Mouse (Mus musculus): ENCODE results near the gene Rps6ka2. TPM values are rescaled to one million over a fixed set of nuclear protein-coding genes. Genes with fewer than 3 reads are reported as not detected.

Gene Rps6ka2
- polyA plus RNA-seq, 2 experiments = 12.1 to 13.8 TPM

DNA sequence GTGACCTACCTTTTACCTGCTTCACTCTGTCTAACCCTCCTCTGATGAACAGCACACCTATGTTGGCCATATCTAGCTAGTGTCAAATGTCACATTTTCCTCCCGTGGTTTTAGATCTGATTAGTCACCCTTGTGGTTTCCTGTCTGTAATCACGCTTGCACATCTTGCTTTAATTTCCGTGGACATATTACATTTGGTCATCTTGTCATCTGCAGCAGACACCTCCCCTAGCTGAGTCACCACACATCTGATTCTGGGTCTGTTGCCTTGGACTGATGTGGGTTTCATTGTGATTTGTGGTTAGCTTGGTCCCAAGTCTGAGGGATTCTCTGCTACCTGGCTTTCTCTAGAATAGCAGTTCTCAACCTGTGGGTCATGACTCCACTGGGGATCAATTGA is 6.0 kb upstream of the Rps6ka2 start:
- no peak overlapping the region for H3K9ac ChIP-seq (ENCODE audit: low read depth, low read length, severe bottlenecking)
- H3K9me3 ChIP-seq (ENCODE audit: control insufficient read depth, low read length) = no peaks in the 10 kb centered on the region
- no peak overlapping the region for H3K4me2 ChIP-seq (replicated peaks; ENCODE audit: low read depth, low read length, severe bottlenecking)
- no peak overlapping the region for H3K27ac ChIP-seq (replicated peaks; ENCODE audit: low read depth, low read length)
- no peaks in the 10 kb centered on the region for H3K36me3 ChIP-seq (ENCODE audit: control insufficient read depth, insufficient read depth, low read length)
- WGBS = 49% methylated on average over 3 of the region's 3 CpGs
- H3K27me3 ChIP-seq (ENCODE audit: control insufficient read depth, insufficient read depth, low read length) = no peaks in the 10 kb centered on the region
- no peak for TF ChIP-seq POLR2A (IDR thresholded peaks at IDR 0.05; ENCODE audit: borderline replicate concordance, extremely low read depth, insufficient read depth, insufficient read length)
- 0 out of 2 replicates have a peak, but pooled peaks cover 3% of the 10 kb centered on the region for H3K4me1 ChIP-seq (ENCODE audit: control insufficient read depth, insufficient read depth, low read length)
- ATAC-seq (ENCODE audit: low FRiP score, low read depth) (no peak), DNase-seq (ENCODE audit: low spot score) (no peak)
- no peak overlapping the region for H3K4me3 ChIP-seq (replicated peaks; ENCODE audit: low read length)

- Histone ChIP-seq H3K36me3 (ENCODE audit: control insufficient read depth, insufficient read depth, low read length) (no peaks in the 10 kb centered on the region), H3K4me3 (replicated peaks; ENCODE audit: low read length) (no peak overlapping the region), H3K27me3 (ENCODE audit: control insufficient read depth, insufficient read depth, low read length) (no peaks in the 10 kb centered on the region), H3K4me1 (ENCODE audit: control insufficient read depth, insufficient read depth, low read length) (peaks cover 6% of the 10 kb centered on the region; the same call in 1 of the 2 replicates), H3K27ac (replicated peaks; ENCODE audit: low read depth, low read length) (no peak overlapping the region), H3K9me3 (ENCODE audit: control insufficient read depth, low read length) (no peaks in the 10 kb centered on the region), H3K4me2 (replicated peaks; ENCODE audit: low read depth, low read length, severe bottlenecking) (no peak overlapping the region), H3K9ac (ENCODE audit: low read depth, low read length, severe bottlenecking) (no peak overlapping the region)
- no peak for DNase-seq (ENCODE audit: low spot score)
- WGBS = 94% methylated on average over 7 of the region's 7 CpGs
- TF ChIP-seq POLR2A (IDR thresholded peaks at IDR 0.05; ENCODE audit: borderline replicate concordance, extremely low read depth, insufficient read depth, insufficient read length) = no peak
- no peak for ATAC-seq (ENCODE audit: low FRiP score, low read depth)
These were observed 4.4 kb upstream of the Rps6ka2 start for GRCm38 (mm10) chr17:7165524-7165923.

DNA sequence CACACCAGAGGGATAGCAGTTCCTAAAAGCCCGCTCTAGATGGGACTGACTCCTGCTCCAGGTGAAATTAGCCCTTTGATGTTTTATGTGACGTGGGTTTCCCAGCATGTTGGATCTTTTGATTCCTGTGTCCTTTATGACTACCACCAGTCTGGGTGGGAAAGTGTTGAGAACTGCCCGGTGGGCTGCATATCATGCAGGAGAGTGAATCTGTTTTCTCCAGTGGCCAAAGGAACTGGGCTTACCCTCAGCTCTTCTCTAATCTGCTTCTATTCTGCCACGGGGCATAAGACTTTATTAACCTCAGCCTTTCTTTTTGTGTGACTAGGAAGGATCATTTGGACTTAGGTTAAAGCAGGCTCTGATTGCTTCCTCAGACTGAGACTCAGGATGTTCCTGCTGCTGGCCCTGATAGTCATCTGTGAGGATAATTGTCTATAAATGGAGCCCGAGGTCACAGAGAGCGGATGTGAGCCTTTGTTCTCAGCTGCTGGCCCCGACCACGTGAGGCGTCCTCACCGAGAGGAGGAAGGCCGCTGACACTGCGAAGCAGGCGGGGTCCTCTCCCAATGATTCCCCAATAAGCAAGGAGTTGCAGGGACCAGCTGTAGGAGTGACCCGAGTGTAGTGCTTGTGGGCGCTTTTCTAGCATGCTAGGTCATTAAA is 821 bp upstream of the Rps6ka2 start:
- H3K4me2 ChIP-seq (replicated peaks; ENCODE audit: low read depth, low read length, severe bottlenecking) = peak overlapping the region; percentile 89
- peak; percentile 43 for ATAC-seq (ENCODE audit: low FRiP score, low read depth)
- peaks cover 14% of the 10 kb centered on the region; the same call in 1 of the 2 replicates for H3K4me1 ChIP-seq (ENCODE audit: control insufficient read depth, insufficient read depth, low read length)
- 5% methylated on average over 15 of the region's 15 CpGs for WGBS
- TF ChIP-seq POLR2A (IDR thresholded peaks at IDR 0.05; ENCODE audit: borderline replicate concordance, extremely low read depth, insufficient read depth, insufficient read length) = no peak
- no peaks in the 10 kb centered on the region for H3K27me3 ChIP-seq (ENCODE audit: control insufficient read depth, insufficient read depth, low read length)
- H3K4me3 ChIP-seq (replicated peaks; ENCODE audit: low read length) = peak overlapping the region; percentile 78
- no peaks in the 10 kb centered on the region for H3K9me3 ChIP-seq (ENCODE audit: control insufficient read depth, low read length)
- H3K9ac ChIP-seq (ENCODE audit: low read depth, low read length, severe bottlenecking) = peak overlapping the region; percentile 48
- no peaks in the 10 kb centered on the region for H3K36me3 ChIP-seq (ENCODE audit: control insufficient read depth, insufficient read depth, low read length)
- peak; percentile 54 for DNase-seq (ENCODE audit: low spot score)
- peak overlapping the region; percentile 53; the same call in 1 of the 2 replicates for H3K27ac ChIP-seq (replicated peaks; ENCODE audit: low read depth, low read length)

- no peaks in the 10 kb centered on the region for H3K36me3 ChIP-seq (ENCODE audit: control insufficient read depth, insufficient read depth, low read length)
- no peaks in the 10 kb centered on the region for H3K9me3 ChIP-seq (ENCODE audit: control insufficient read depth, low read length)
- no peak for TF ChIP-seq POLR2A (IDR thresholded peaks at IDR 0.05; ENCODE audit: borderline replicate concordance, extremely low read depth, insufficient read depth, insufficient read length)
- peaks cover 14% of the 10 kb centered on the region; the same call in 1 of the 2 replicates for H3K4me1 ChIP-seq (ENCODE audit: control insufficient read depth, insufficient read depth, low read length)
- H3K4me2 ChIP-seq (replicated peaks; ENCODE audit: low read depth, low read length, severe bottlenecking) = peak overlapping the region; percentile 87
- ATAC-seq (ENCODE audit: low FRiP score, low read depth) (peak; percentile 20; the same call in 1 of the 2 replicates), DNase-seq (ENCODE audit: low spot score) (peak; percentile 13)
- H3K9ac ChIP-seq (ENCODE audit: low read depth, low read length, severe bottlenecking) = peak overlapping the region; percentile 67
- H3K27ac ChIP-seq (replicated peaks; ENCODE audit: low read depth, low read length) = peak overlapping the region; percentile 56; the same call in 1 of the 2 replicates
- H3K4me3 ChIP-seq (replicated peaks; ENCODE audit: low read length) = peak overlapping the region; percentile 78
- H3K27me3 ChIP-seq (ENCODE audit: control insufficient read depth, insufficient read depth, low read length) = no peaks in the 10 kb centered on the region
- 3% methylated on average over 43 of the region's 43 CpGs for WGBS
These were observed 685 bp downstream of the Rps6ka2 start for GRCm38 (mm10) chr17:7170304-7171295.
